Mouse (Mus musculus) retina, adult 2 months (tissue): Measurements from ENCODE around the gene Gp1ba.

Experiments
- DNase-seq: peaks from one replicate; pipeline ENCODE4 v3.0.0-alpha.2; 2012; ENCODE audit warnings: low read depth, low spot score

Gp1ba gene

GRCm38 (mm10) chr11:70669582-70670345 lies 30.8 kb downstream of the Gp1ba start:
- DNase-seq: peak; percentile 48

GRCm38 (mm10) chr11:70670483-70670882 lies 31.6 kb downstream of the Gp1ba start:
- DNase-seq: peak; percentile 56

GRCm38 (mm10) chr11:70671333-70672047 lies 32.6 kb downstream of the Gp1ba start:
- peak; percentile 72 for DNase-seq

DNA sequence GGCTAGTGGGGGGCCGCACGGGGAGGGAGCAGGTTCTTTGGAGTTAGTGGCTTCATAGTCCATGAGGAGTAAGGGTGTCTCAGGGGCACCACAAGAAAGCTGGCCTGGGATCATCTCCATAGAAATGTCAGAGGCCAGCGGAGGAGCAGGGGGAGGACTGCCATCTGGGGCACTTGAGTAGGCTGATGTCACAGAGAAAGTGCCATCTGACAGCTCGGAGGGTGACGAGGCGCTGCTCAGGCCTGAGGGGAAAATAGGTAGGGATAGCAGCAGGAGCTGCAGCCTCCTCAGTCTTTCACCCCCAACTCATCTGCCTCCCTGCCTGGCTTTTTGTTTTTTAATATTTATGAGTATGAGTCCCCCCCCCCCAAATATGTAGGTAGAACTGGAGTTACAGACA lies 35.1 kb downstream of the Gp1ba start:
- DNase-seq: no peak

DNA sequence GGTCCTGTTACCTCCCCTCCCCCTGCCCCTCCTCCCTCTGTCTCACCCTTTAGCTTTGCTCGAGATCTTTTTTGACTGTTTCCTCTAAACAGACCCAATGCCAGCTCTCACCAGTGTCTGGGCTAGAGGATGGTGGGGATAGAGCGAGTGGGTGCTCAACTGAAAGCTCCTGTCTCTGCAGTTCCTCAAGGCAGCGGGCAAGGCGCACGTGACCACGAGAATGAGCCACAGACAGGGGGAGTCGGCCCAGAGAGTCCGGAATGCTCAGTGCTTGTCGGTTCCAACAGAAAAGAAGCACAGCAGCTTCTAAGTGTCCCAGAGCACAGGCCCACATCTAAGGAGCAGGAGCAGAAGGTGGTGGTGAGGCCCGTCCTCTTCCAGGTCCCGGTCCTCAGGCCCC lies 35.6 kb downstream of the Gp1ba start:
- DNase-seq: no peak

GRCm38 (mm10) chr11:70678092-70678491 lies 39.2 kb downstream of the Gp1ba start:
- DNase-seq: no peak

DNA sequence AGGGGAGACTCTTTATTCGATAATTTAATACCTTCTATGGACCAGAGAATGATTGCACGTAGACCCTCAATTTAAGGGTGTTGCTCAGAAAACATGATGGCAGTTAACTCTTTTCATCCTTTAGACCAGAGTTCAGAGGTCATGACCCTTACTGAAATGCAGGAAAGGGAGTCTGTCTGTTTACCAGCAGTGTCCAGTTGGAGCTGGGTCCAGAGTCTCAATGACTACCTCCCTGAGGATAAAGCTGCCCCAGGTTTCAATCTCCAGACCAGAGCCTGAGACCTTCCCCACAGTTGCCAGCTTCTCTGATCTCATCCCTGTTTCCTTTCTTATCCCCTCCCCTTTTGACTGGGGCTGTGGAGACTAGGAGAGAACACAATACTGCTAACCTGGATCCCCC lies 39.7 kb downstream of the Gp1ba start:
- no peak for DNase-seq

DNA sequence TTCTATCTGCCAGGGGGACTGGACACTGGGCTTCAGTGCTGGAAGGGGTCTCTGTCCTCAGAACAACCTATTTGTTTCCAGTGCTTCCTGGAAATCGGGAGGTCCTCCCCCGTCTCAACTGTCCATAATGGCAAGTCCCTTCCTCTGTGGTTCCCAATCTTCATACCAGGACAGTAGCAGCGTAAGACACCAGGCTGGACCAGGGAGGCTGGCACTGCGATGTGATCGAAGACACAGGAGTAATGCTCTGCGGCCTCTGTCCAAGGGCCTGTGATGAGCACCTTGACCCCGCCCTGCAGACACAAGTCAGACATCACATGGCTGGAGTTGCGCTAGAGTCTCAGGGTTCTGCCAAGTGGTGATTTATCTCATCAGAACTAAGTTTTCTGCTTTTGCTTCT lies 40.4 kb downstream of the Gp1ba start:
- no peak for DNase-seq

DNA sequence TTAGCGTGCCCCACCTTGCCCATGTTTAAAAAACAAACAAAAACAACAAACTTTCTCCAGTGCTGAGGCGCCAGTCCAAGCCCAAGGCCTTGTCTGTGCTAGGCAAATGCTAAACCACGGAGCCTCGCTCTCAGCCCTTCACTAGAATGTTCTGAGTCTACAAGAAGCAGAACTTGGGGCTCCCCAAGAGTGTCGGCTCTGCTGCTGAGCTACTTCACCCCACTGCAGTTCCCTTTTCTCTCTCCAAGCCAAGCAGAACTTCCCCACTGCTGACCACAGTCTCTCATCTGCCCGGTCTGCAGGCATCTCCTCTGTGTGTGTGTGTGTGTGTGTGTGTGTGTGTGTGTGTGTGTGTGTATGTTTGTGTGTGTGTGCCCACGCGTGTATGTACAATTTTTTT lies 41.0 kb downstream of the Gp1ba start:
- DNase-seq: no peak

DNA sequence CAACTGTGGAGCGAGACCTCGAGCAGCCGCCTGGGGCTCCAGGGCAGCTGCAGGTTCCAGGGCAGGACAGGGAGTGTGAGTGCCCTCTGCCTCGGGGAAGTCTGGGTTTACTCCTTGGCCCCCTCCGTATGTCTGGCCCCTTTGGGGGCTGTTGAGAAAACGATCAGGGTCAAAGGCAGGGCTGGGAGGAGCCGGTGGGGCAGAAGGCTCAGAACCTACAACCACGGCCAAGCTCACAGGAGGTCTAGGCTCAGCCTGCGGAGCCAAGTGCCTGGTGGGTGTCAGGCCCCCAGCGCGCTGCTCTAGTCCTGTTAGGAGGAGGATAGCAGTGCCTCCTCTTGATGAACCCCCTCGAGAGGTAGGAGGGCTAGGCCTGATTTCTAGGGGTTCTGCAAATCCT lies 42.2 kb downstream of the Gp1ba start:
- DNase-seq: no peak

- no peak for DNase-seq
These were observed 43.1 kb downstream of the Gp1ba start for GRCm38 (mm10) chr11:70681897-70682581.

DNA sequence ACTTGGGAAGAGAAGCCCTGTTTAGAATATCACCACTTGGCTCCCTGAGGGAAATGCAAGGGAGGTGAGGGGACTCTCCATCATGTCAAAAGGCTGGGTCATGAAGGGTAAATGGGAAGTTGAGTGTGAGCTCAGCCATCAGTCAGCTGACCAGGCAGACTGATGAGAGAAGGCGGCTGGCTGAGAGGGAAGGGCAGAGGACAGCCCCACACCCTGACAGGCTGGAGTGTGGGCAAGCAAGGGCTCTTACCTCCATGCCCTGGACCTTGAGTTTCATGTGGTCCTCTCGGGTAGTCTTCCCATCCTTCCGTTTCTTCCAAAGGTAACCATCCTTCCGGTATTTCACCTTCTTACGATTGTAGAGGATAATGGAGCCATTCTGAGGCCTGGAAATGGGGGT lies 44.7 kb downstream of the Gp1ba start:
- DNase-seq: no peak

DNA sequence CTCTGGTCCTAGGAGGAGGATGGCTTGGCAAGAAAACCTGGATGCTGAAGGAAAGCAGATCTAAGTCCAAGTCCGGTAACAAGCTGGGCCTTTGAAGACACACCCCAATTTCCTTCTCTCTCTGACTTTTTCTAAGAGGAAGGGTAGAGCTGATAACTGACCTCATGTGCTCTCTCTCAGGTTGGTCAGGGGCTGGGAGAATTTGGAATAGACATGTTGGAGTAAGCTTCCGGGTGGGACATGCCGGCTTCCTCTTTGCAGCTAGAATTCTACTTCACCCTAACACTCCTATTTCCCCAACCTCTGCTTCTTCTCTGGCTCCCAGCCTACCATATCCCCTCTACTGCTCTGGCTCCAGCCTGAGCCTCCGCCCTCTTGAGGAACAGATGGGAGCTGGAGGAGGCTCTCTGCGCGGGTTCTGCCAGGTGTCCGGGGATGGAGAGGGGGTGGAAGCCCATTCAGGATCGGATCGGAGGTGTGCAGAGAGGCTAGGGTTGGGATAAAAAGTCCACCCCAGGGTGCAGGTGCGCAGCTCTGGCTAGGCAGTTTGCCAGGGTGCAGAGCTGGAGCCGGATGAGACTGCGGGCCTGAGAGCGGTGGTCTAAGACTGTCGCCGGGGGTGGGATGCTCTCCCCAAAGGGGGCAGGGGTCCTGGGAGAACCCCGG lies 48.1 kb downstream of the Gp1ba start:
- DNase-seq: no peak

- DNase-seq: no peak
These were observed 48.8 kb downstream of the Gp1ba start, which contains the start of gene Camta2 for GRCm38 (mm10) chr11:70687601-70688199. Camta2 (minus strand) TSS chr11:70688105.

DNA sequence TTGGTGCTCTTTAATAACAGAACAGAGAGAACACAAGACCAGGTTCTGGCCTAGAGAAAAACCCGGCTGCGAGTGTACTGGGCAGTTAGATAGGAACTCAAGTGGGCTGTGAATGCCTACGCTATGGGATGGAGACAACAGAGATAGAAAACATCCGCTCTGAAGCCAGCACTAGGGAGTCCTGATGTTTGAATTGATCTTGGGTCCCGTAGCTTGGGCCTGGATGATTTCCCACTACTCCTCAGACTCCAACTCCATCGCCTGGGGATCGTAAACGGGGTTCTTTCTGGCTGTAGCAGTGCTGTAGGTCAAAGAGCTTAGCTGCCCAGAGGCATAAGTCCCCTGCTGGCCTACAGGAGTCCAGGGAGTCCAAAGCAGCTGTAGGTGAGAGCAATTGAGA lies 49.5 kb downstream of the Gp1ba start:
- DNase-seq: no peak

DNA sequence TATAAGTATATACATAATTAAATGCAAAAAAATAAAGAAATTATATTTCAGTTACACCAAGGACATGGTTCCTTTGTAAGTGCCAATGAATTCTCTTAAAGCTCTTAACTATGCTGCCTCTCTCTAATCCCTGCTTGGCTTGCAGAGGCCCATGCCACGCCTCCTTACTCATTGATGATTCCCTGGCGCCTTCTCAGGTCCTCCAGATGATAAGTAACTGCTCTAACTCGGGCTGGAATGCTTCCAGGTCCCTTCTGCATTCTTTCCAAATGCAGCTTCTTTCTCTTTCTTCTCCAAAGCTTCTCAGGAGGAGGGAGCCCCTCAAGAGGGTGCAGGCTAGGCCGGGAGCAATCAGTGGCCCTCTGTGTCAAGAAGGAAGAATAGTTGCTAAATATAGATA lies 50.7 kb downstream of the Gp1ba start:
- DNase-seq: no peak
